Mouse (Mus musculus): ENCODE data around the gene Mrnip. TPM values are rescaled to one million over a fixed set of nuclear protein-coding genes. Genes with fewer than 3 reads are reported as not detected.
"Not testable (repeated sequence)": the region's sequence is repeated elsewhere in the genome, so short reads cannot be mapped to it uniquely, and the experiment has no call there.

Gene Mrnip
- 7.9 and 8.6 TPM in 2 replicates for polyA plus RNA-seq (2015; fragmentation: Nextera tagmentation; extraction: Ambion mirVana)

GRCm38 (mm10) chr11:50174111-50174729 lies at the start of gene Mrnip:
Gene Mrnip (plus strand): TSS chr11:50174444.
- not testable (repeated sequence) for H3K36me3 ChIP-seq (ENCODE audit: control insufficient read depth, insufficient read depth); ATAC-seq (ENCODE audit: low read depth); H3K9me3 ChIP-seq (replicated peaks; ENCODE audit: control insufficient read depth, low read length); H3K27me3 ChIP-seq (ENCODE audit: control insufficient read depth, insufficient read depth, low read depth, low read length)
- 5% methylated on average over 19 of the region's 19 CpGs for WGBS (ENCODE audit: insufficient replicate concordance)
- Histone ChIP-seq H3K4me3 (ENCODE audit: low read depth, low read length) (peak within 1 kb of the TSS; percentile 78), H3K27ac (ENCODE audit: low read length) (peak within 1 kb of the TSS; percentile 85), H3K4me1 (ENCODE audit: control insufficient read depth, low read depth, low read length) (peaks cover 20% of the 10 kb centered on the region), H3K4me2 (ENCODE audit: low read depth, low read length) (peak within 1 kb of the TSS; percentile 86), H3K9ac (ENCODE audit: low read depth, low read length) (peak within 1 kb of the TSS; percentile 77)

GRCm38 (mm10) chr11:50127781-50128180 lies 46.5 kb upstream of the Mrnip start:
- H3K4me3 ChIP-seq (ENCODE audit: low read depth, low read length): peak overlapping the region; percentile 32

DNA sequence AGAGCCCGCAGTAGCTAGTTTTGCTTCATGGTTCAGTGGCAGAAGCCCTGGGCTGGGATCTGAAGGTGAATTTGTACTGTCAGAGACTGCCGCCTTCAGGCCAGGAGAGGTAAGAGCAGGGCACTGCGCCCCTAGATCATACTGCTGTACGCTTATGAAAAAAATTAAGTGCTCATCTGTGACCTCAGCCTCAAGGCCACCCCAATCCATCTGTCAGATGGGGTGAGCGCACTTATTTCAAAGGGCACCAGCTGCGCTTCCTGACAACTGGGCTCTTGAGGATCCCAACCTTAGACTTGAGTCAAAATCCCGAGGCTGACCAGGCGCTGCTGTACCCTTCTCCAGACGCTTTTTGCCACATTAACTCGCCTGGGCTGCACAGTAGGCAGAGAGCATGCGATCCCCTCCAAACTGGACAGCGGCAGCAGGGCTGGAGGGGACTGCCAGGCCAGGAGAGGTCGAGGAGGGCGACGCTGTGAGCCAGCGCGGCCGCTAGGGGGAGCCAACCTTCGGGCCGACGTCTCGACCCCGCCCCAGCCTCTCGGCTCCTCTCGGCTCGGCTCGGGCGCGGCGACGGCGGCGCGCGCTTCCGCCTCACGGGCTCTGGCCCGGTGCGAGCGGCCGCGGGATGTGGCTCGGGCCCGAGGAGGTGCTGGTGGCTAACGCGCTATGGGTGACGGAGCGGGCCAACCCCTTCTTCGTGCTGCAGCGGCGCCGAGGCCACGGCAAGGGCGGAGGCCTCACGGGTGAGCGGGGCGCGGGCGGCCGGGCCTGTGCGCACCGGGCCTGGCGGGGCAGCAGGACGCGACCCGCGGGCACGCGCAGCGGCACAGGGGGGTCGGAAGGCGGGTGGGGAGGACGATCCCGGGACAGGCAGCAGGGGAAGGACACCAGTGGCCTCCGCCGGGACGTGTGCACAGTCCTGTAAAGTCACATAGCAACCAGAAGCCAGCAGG lies 43.2 kb upstream of the Mrnip start, which contains the start of gene Tbc1d9b:
Gene Tbc1d9b (plus strand): TSS at position 586 of the 956 bp plus-strand sequence.
- WGBS (ENCODE audit: insufficient replicate concordance): under 1% methylated on average over 76 of the region's 77 CpGs
- Histone ChIP-seq H3K4me3 (ENCODE audit: low read depth, low read length) (peak within 1 kb of the TSS; percentile 83), H3K9ac (ENCODE audit: low read depth, low read length) (peak within 1 kb of the TSS; percentile 95), H3K9me3 (replicated peaks; ENCODE audit: control insufficient read depth, low read length) (no peaks in the 10 kb centered on the region), H3K4me1 (ENCODE audit: control insufficient read depth, low read depth, low read length) (peaks cover 34% of the 10 kb centered on the region), H3K36me3 (ENCODE audit: control insufficient read depth, insufficient read depth) (peaks cover 4% of the 10 kb centered on the region; the same call in 1 of the 2 replicates), H3K27ac (ENCODE audit: low read length) (peak within 1 kb of the TSS; percentile 74), H3K27me3 (ENCODE audit: control insufficient read depth, insufficient read depth, low read depth, low read length) (no peaks in the 10 kb centered on the region), H3K4me2 (ENCODE audit: low read depth, low read length) (peak within 1 kb of the TSS; percentile 93)
- peak; percentile 93 for ATAC-seq (ENCODE audit: low read depth)

More at GRCm38 (mm10) chr11:50127781-50128180, 46.5 kb upstream of the Mrnip start:
- Histone ChIP-seq H3K36me3 (ENCODE audit: control insufficient read depth, insufficient read depth) (no peaks in the 10 kb centered on the region), H3K27ac (ENCODE audit: low read length) (no peak overlapping the region), H3K9me3 (replicated peaks; ENCODE audit: control insufficient read depth, low read length) (no peaks in the 10 kb centered on the region), H3K9ac (ENCODE audit: low read depth, low read length) (peak overlapping the region; percentile 38; the same call in 1 of the 2 replicates), H3K4me1 (ENCODE audit: control insufficient read depth, low read depth, low read length) (peaks cover 22% of the 10 kb centered on the region), H3K27me3 (ENCODE audit: control insufficient read depth, insufficient read depth, low read depth, low read length) (no peaks in the 10 kb centered on the region), H3K4me2 (ENCODE audit: low read depth, low read length) (peak overlapping the region; percentile 62)
- ATAC-seq (ENCODE audit: low read depth): no peak
- 5% methylated on average over 10 of the region's 10 CpGs for WGBS (ENCODE audit: insufficient replicate concordance)

DNA sequence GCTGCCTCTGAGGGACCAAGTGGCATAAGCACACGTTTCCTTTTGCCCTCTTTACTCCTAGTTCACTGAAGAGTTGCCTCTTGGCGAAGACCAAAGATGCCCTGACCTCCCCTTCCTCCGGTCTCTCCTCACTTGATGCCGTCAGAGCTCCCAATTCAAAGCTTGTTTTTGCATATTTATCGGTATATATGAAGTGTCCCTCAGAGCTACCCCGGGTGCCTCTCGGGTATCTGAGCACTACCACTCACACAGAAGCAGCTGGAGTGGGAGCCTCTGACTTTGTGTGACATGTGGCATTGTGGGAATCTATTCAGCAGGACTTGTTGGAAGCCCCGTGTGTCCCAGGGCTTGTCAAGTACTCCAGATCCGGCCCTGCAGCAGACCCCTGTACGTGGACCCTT lies 42.4 kb upstream of the Mrnip start:
- Histone ChIP-seq H3K27me3 (ENCODE audit: control insufficient read depth, insufficient read depth, low read depth, low read length) (no peaks in the 10 kb centered on the region), H3K4me2 (ENCODE audit: low read depth, low read length) (peak overlapping the region; percentile 93), H3K4me1 (ENCODE audit: control insufficient read depth, low read depth, low read length) (peaks cover 34% of the 10 kb centered on the region), H3K9ac (ENCODE audit: low read depth, low read length) (peak overlapping the region; percentile 95), H3K36me3 (ENCODE audit: control insufficient read depth, insufficient read depth) (peaks cover 6% of the 10 kb centered on the region; the same call in 1 of the 2 replicates), H3K4me3 (ENCODE audit: low read depth, low read length) (peak overlapping the region; percentile 83), H3K27ac (ENCODE audit: low read length) (peak overlapping the region; percentile 74), H3K9me3 (replicated peaks; ENCODE audit: control insufficient read depth, low read length) (no peaks in the 10 kb centered on the region)
- no peak for ATAC-seq (ENCODE audit: low read depth)
- 7% methylated on average over 10 of the region's 10 CpGs for WGBS (ENCODE audit: insufficient replicate concordance)

DNA sequence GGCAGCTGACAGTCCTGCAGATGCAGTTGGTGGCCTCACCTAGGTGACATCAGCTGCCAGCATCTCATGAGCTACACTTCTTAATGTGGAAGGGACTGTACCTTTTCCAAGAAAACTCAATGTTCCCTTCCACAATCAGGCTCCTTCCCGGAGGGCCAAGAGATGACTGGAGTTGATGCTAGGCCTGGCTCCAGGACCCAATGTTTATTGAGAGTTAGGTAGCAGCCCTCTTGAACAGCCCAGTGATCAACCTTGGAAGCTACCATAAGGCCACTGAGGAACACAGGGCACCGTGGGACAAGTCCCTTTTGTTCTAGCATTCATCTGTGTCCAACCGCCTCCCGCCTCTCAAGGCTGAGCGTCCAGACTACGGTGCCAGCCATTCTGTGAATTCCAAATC lies 42.0 kb upstream of the Mrnip start:
- Histone ChIP-seq H3K9me3 (replicated peaks; ENCODE audit: control insufficient read depth, low read length) (no peaks in the 10 kb centered on the region), H3K4me3 (ENCODE audit: low read depth, low read length) (peak overlapping the region; percentile 83), H3K36me3 (ENCODE audit: control insufficient read depth, insufficient read depth) (peaks cover 6% of the 10 kb centered on the region; the same call in 1 of the 2 replicates), H3K27me3 (ENCODE audit: control insufficient read depth, insufficient read depth, low read depth, low read length) (no peaks in the 10 kb centered on the region), H3K9ac (ENCODE audit: low read depth, low read length) (peak overlapping the region; percentile 95), H3K4me1 (ENCODE audit: control insufficient read depth, low read depth, low read length) (peaks cover 34% of the 10 kb centered on the region), H3K27ac (ENCODE audit: low read length) (no peak overlapping the region), H3K4me2 (ENCODE audit: low read depth, low read length) (peak overlapping the region; percentile 93)
- no peak for ATAC-seq (ENCODE audit: low read depth)
- 78% methylated on average over 6 of the region's 6 CpGs for WGBS (ENCODE audit: insufficient replicate concordance)

DNA sequence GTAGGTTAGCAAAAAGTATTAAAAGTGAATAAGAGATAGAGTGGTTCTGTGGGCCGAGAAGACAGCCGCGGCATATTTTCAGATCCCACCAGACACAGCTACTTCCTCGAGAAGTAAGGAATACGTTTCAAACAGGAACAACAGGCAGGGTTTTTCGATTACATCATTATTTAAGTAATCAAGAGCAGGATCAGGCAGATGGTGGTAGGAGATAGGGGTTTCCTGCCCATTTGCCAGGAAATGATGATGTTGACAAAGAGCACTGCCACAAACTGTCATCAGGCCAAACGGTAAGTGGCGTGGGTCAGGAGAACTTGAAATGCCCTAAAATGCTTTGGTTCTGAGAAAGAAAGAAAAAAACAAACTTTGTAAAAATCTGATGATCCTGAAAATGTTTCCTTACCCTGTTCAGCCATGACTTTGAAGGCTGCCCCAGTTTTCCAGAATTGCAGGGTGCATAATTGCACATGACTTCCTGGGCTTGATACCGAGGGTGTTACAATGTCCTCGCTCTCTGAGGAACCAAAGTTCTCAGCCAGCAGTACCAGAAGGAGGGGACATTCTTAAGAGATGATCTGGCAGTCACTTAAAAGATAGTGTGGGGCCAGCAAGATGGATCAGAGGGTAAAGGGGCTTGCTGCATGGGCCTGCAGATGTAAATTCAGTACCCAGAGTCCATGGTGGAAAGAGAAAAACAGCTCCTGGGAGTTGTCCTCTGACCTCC lies 39.9 kb upstream of the Mrnip start:
- H3K27ac ChIP-seq (ENCODE audit: low read length): peak overlapping the region; percentile 45; the same call in 1 of the 2 replicates
- peaks cover 30% of the 10 kb centered on the region for H3K4me1 ChIP-seq (ENCODE audit: control insufficient read depth, low read depth, low read length)
- no peak for ATAC-seq (ENCODE audit: low read depth)
- H3K27me3 ChIP-seq (ENCODE audit: control insufficient read depth, insufficient read depth, low read depth, low read length): no peaks in the 10 kb centered on the region
- peaks cover 6% of the 10 kb centered on the region; the same call in 1 of the 2 replicates for H3K36me3 ChIP-seq (ENCODE audit: control insufficient read depth, insufficient read depth)
- no peaks in the 10 kb centered on the region for H3K9me3 ChIP-seq (replicated peaks; ENCODE audit: control insufficient read depth, low read length)
- no peak overlapping the region for H3K4me3 ChIP-seq (ENCODE audit: low read depth, low read length)
- WGBS (ENCODE audit: insufficient replicate concordance): 13% methylated on average over 10 of the region's 10 CpGs
- no peak overlapping the region for H3K9ac ChIP-seq (ENCODE audit: low read depth, low read length)
- peak overlapping the region; percentile 14; the same call in 1 of the 2 replicates for H3K4me2 ChIP-seq (ENCODE audit: low read depth, low read length)

DNA sequence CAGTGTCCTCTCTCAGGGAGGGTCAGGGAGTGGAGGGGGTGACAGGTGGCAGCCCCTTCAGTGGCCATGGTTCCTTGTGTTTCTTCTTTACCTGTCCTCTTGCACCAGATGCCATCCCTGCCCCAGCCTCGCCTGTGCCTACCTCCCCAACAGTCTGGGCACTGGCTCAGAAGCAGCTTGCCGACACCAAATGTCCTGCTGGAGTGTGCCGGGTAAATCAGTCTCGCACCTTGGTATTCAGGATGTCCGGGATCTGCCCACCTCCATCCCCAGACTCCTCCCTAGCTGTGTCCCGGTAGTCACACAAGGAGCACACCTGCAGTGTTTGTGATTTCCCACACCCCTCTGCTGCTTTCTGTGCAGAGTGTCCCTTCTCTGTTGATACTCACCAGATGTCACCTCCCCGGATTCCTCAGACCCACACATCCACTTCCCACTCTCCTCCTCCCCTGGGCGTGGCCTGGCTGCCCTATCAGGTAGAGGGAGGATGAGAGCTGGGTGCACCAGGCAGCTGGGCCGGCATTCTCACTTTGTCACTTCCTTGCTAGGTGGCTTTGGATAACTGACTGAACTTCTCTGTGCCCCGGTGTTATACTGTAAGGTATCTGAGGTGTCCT lies 35.9 kb upstream of the Mrnip start:
- WGBS (ENCODE audit: insufficient replicate concordance): 56% methylated on average over 10 of the region's 10 CpGs
- H3K27me3 ChIP-seq (ENCODE audit: control insufficient read depth, insufficient read depth, low read depth, low read length): no peaks in the 10 kb centered on the region
- peaks cover 11% of the 10 kb centered on the region for H3K36me3 ChIP-seq (ENCODE audit: control insufficient read depth, insufficient read depth)
- 0 out of 2 replicates have a peak, but pooled peaks have one; percentile 12 for ATAC-seq (ENCODE audit: low read depth)
- no peaks in the 10 kb centered on the region for H3K9me3 ChIP-seq (replicated peaks; ENCODE audit: control insufficient read depth, low read length)
- H3K4me1 ChIP-seq (ENCODE audit: control insufficient read depth, low read depth, low read length): peaks cover 14% of the 10 kb centered on the region
- H3K4me2 ChIP-seq (ENCODE audit: low read depth, low read length): no peak overlapping the region
- no peak overlapping the region for H3K9ac ChIP-seq (ENCODE audit: low read depth, low read length)
- H3K27ac ChIP-seq (ENCODE audit: low read length): no peak overlapping the region
- H3K4me3 ChIP-seq (ENCODE audit: low read depth, low read length): no peak overlapping the region

- Histone ChIP-seq H3K4me3 (ENCODE audit: low read depth, low read length) (no peak overlapping the region), H3K36me3 (ENCODE audit: control insufficient read depth, insufficient read depth) (peaks cover 11% of the 10 kb centered on the region)
- ATAC-seq (ENCODE audit: low read depth): peak; percentile 77
These were observed 34.7 kb upstream of the Mrnip start for GRCm38 (mm10) chr11:50139571-50139970.

More at GRCm38 (mm10) chr11:50139571-50139970, 34.7 kb upstream of the Mrnip start:
- Histone ChIP-seq H3K27ac (ENCODE audit: low read length) (no peak overlapping the region), H3K4me1 (ENCODE audit: control insufficient read depth, low read depth, low read length) (peaks cover 4% of the 10 kb centered on the region), H3K4me2 (ENCODE audit: low read depth, low read length) (no peak overlapping the region), H3K9ac (ENCODE audit: low read depth, low read length) (no peak overlapping the region), H3K9me3 (replicated peaks; ENCODE audit: control insufficient read depth, low read length) (no peaks in the 10 kb centered on the region), H3K27me3 (ENCODE audit: control insufficient read depth, insufficient read depth, low read depth, low read length) (no peaks in the 10 kb centered on the region)
- 72% methylated on average over 7 of the region's 7 CpGs for WGBS (ENCODE audit: insufficient replicate concordance)

Data from liver, embryonic 16.5 days (tissue).